Mouse (Mus musculus) neural tube, embryonic 14.5 days (tissue): ENCODE data around the gene Itprid2. TPM values are rescaled to one million over a fixed set of nuclear protein-coding genes. Genes with fewer than 3 reads are reported as not detected.
A peak's percentile ranks its signal among the peaks of the same experiment; 100 is the strongest.
"Not testable (repeated sequence)": the region's sequence is repeated elsewhere in the genome, so short reads cannot be mapped to it uniquely, and the experiment has no call there.

Experiments
- ATAC-seq: fragments of 200-750 bp; cut with Nextera tagmentation; 2 replicates; pipeline ENCODE4 v1.8.0; 2017; ENCODE audit warnings: low read depth, mild to moderate bottlenecking, moderate TSS enrichment, moderate library complexity
- H3K27ac ChIP-seq: fragments of 300-500 bp; sonication (generic); 2 replicates; pipeline ENCODE4 v1.5.1; 2014; ENCODE audit warnings: low read depth, mild to moderate bottlenecking, control low read depth, low read length, moderate library complexity, mixed read lengths
- H3K27me3 ChIP-seq: fragments of 300-500 bp; sonication (generic); 2 replicates; pipeline ENCODE4 v1.6.1; 2014; ENCODE audit warnings: low read length; ENCODE audit not compliant: control insufficient read depth, insufficient read depth
- H3K36me3 ChIP-seq: fragments of 300-500 bp; sonication (generic); 2 replicates; pipeline ENCODE4 v1.6.1; 2014; ENCODE audit warnings: low read length, mixed read lengths; ENCODE audit not compliant: control insufficient read depth, insufficient read depth
- H3K4me1 ChIP-seq: fragments of 300-500 bp; sonication (generic); 2 replicates; pipeline ENCODE4 v1.6.1; 2014; ENCODE audit warnings: low read length; ENCODE audit not compliant: control insufficient read depth, insufficient read depth
- H3K4me2 ChIP-seq: fragments of 300-500 bp; sonication (generic); 2 replicates; pipeline ENCODE4 v1.6.1; 2014; ENCODE audit warnings: mild to moderate bottlenecking, low read depth, low read length, control low read depth
- H3K4me3 ChIP-seq: fragments of 300-500 bp; sonication (generic); 2 replicates; pipeline ENCODE4 v1.5.1; 2014; ENCODE audit warnings: low read depth, low read length, control low read depth, mixed read lengths
- H3K9ac ChIP-seq: fragments of 300-500 bp; sonication (generic); replicated peaks from 2 replicates; pipeline ENCODE4 v1.6.1; 2014; ENCODE audit warnings: low read depth, mild to moderate bottlenecking, control low read depth, low read length, mixed read lengths
- H3K9me3 ChIP-seq: fragments of 300-500 bp; sonication (generic); 2 replicates; pipeline ENCODE4 v1.6.1; 2016; ENCODE audit warnings: low read length; ENCODE audit not compliant: control insufficient read depth
- WGBS: fragments of 180-500 bp; shearing (Covaris S2); extraction: QIAGEN DNeasy Blood & Tissue Kit; methylation state at CpG from one replicate; pipeline ENCODE4 v1.1.7; 2014; 5-methylcytosine and 5-hydroxymethylcytosine counted together
- polyA plus RNA-seq: library from polyadenylated mRNA; unstranded; fragments of >200 nt; fragmentation: Nextera tagmentation; extraction: Ambion mirVana; gene quantifications from 2 replicates; pipeline ENCODE4 v1.2.1, GENCODE M21; 2014

Itprid2 gene
- polyA plus RNA-seq, result 6.5 and 9.6 TPM in 2 replicates

- peak; percentile 99 for ATAC-seq
These were observed at the start of gene Itprid2 for GRCm38 (mm10) chr2:79634528-79635400. Itprid2 (plus strand) TSS chr2:79635352.

GRCm38 (mm10) chr2:79596177-79596576 is 39.0 kb upstream of the Itprid2 start:
- H3K27me3 ChIP-seq, result no peaks in the 10 kb centered on the region
- no peak overlapping the region for H3K9ac ChIP-seq
- no peak overlapping the region for H3K4me2 ChIP-seq
- H3K4me1 ChIP-seq, result no peaks in the 10 kb centered on the region
- no peaks in the 10 kb centered on the region for H3K9me3 ChIP-seq
- ATAC-seq, result no peak
- H3K27ac ChIP-seq, result no peak overlapping the region
- H3K4me3 ChIP-seq, result no peak overlapping the region
- no peaks in the 10 kb centered on the region for H3K36me3 ChIP-seq
- WGBS, result 72% methylated on average over 2 of the region's 2 CpGs

More at GRCm38 (mm10) chr2:79634528-79635400, at the start of gene Itprid2:
- Histone ChIP-seq H3K9ac (peak within 1 kb of the TSS; percentile 80), H3K36me3 (no peaks in the 10 kb centered on the region), H3K27me3 (no peaks in the 10 kb centered on the region), H3K4me2 (peak within 1 kb of the TSS; percentile 88), H3K27ac (peak within 1 kb of the TSS; percentile 76), H3K4me1 (peaks cover 8% of the 10 kb centered on the region; the same call in 1 of the 2 replicates), H3K4me3 (peak within 1 kb of the TSS; percentile 90), H3K9me3 (no peaks in the 10 kb centered on the region)
- WGBS, result 3% methylated on average over 42 of the region's 46 CpGs

DNA sequence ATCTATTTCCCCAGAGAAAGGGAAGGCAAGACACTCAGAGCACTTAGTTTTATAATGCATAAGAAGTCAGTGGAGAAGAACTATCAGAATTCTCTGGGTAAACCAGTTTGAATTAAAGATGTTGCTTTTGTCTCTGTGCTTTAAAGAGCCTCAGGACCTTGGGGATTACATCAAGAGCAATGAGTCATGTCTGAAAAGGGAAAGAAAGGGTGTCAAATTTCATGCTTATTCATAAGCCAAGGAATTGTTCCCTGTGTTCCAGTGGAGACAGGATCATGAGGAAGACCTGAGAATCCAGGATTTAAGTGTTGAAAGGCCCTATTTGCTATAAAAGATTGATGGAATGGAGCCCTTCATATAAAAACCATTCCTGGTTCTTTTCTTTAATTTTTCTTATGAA is 38.1 kb upstream of the Itprid2 start:
- H3K4me1 ChIP-seq, result no peaks in the 10 kb centered on the region
- no peak overlapping the region for H3K27ac ChIP-seq
- H3K4me2 ChIP-seq, result no peak overlapping the region
- H3K27me3 ChIP-seq, result no peaks in the 10 kb centered on the region
- H3K9me3 ChIP-seq, result no peaks in the 10 kb centered on the region
- no peak overlapping the region for H3K9ac ChIP-seq
- H3K4me3 ChIP-seq, result no peak overlapping the region
- no peaks in the 10 kb centered on the region for H3K36me3 ChIP-seq
- ATAC-seq, result no peak

GRCm38 (mm10) chr2:79601109-79601508 is 34.0 kb upstream of the Itprid2 start:
- H3K4me1 ChIP-seq, H3K9ac ChIP-seq, H3K27me3 ChIP-seq, H3K36me3 ChIP-seq, H3K4me3 ChIP-seq, H3K9me3 ChIP-seq, H3K27ac ChIP-seq, H3K4me2 ChIP-seq, ATAC-seq: not testable (repeated sequence)
- WGBS, result 60% methylated on average over 2 of the region's 2 CpGs

DNA sequence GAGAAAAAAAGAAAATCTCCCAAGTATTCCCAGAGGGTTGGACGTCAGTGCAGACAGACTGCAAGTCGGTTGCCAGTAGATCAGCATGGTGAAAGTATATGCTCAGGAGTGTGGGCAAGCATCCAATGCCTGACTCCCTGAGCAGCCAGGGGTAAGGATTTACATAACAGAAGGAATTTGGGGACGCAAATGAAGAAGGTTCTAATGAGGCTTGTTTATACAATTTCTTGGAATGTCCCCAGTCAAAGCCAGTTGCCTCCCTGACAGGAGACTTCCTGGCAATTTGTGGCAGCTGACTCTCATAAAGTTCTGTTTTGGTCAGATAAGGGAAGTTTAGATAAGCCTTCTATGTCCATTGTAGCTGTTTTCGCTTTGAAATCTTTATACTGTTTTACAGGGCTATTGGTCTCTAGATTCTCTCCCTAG is 33.4 kb upstream of the Itprid2 start:
- H3K36me3 ChIP-seq, result no peaks in the 10 kb centered on the region
- no peak overlapping the region for H3K4me2 ChIP-seq
- no peaks in the 10 kb centered on the region for H3K4me1 ChIP-seq
- 40% methylated on average over 4 of the region's 4 CpGs for WGBS
- H3K4me3 ChIP-seq, result no peak overlapping the region
- no peaks in the 10 kb centered on the region for H3K27me3 ChIP-seq
- H3K27ac ChIP-seq, result no peak overlapping the region
- H3K9me3 ChIP-seq, result no peaks in the 10 kb centered on the region
- no peak overlapping the region for H3K9ac ChIP-seq
- no peak; the same call in 1 of the 2 replicates for ATAC-seq

GRCm38 (mm10) chr2:79602306-79602705 is 32.8 kb upstream of the Itprid2 start:
- H3K4me2 ChIP-seq, result no peak overlapping the region
- no peaks in the 10 kb centered on the region for H3K4me1 ChIP-seq
- ATAC-seq, result no peak
- H3K9me3 ChIP-seq, result no peaks in the 10 kb centered on the region
- no peak overlapping the region for H3K9ac ChIP-seq
- no peak overlapping the region for H3K4me3 ChIP-seq
- H3K27me3 ChIP-seq, result no peaks in the 10 kb centered on the region
- H3K27ac ChIP-seq, result no peak overlapping the region
- WGBS, result 69% methylated on average over 6 of the region's 6 CpGs
- no peaks in the 10 kb centered on the region for H3K36me3 ChIP-seq

- Histone ChIP-seq H3K4me3 (no peak overlapping the region), H3K9ac (no peak overlapping the region), H3K36me3 (no peaks in the 10 kb centered on the region), H3K9me3 (no peaks in the 10 kb centered on the region), H3K4me2 (no peak overlapping the region), H3K27me3 (no peaks in the 10 kb centered on the region), H3K27ac (no peak overlapping the region), H3K4me1 (no peaks in the 10 kb centered on the region)
- no peak for ATAC-seq
- 85% methylated on average over 4 of the region's 4 CpGs for WGBS
These were observed 31.8 kb upstream of the Itprid2 start for GRCm38 (mm10) chr2:79603363-79603762.

- ATAC-seq, result no peak
- H3K36me3 ChIP-seq, result no peaks in the 10 kb centered on the region
- H3K9me3 ChIP-seq, result no peaks in the 10 kb centered on the region
- 88% methylated on average over 2 of the region's 2 CpGs for WGBS
- H3K27ac ChIP-seq, result no peak overlapping the region
- H3K27me3 ChIP-seq, result no peaks in the 10 kb centered on the region
- H3K9ac ChIP-seq, result no peak overlapping the region
- H3K4me3 ChIP-seq, result no peak overlapping the region
- no peaks in the 10 kb centered on the region for H3K4me1 ChIP-seq
- H3K4me2 ChIP-seq, result no peak overlapping the region
These were observed 29.1 kb upstream of the Itprid2 start for GRCm38 (mm10) chr2:79606033-79606432.

- no peaks in the 10 kb centered on the region for H3K4me1 ChIP-seq
- H3K27ac ChIP-seq, result no peak overlapping the region
- H3K4me3 ChIP-seq, result no peak overlapping the region
- H3K27me3 ChIP-seq, result no peaks in the 10 kb centered on the region
- WGBS, result 92% methylated on average over 2 of the region's 2 CpGs
- ATAC-seq, result no peak
- no peak overlapping the region for H3K9ac ChIP-seq
- no peaks in the 10 kb centered on the region for H3K36me3 ChIP-seq
- no peaks in the 10 kb centered on the region for H3K9me3 ChIP-seq
- no peak overlapping the region for H3K4me2 ChIP-seq
These were observed 28.0 kb upstream of the Itprid2 start for GRCm38 (mm10) chr2:79607181-79607580.
